Mouse (Mus musculus) forebrain, embryonic 11.5 days (tissue): ENCODE results near the gene Senp2. TPM values are rescaled to one million over a fixed set of nuclear protein-coding genes. Genes with fewer than 3 reads are reported as not detected.
A peak's percentile ranks its signal among the peaks of the same experiment; 100 is the strongest.

ENCODE experiments used
- ATAC-seq: fragments of 200-750 bp; cut with Nextera tagmentation; replicated peaks from 2 replicates; pipeline ENCODE4 v1.8.0; 2017; ENCODE audit warnings: moderate TSS enrichment; ENCODE audit not compliant: low FRiP score
- DNase-seq: peaks from one replicate; pipeline ENCODE4 v3.0.0-alpha.2; 2017; ENCODE audit warnings: low spot score
- H3K27ac ChIP-seq: fragments of 300-500 bp; sonication (generic); 2 replicates; pipeline ENCODE4 v1.5.1; 2014; ENCODE audit warnings: low read depth, low read length
- H3K27me3 ChIP-seq: fragments of 300-500 bp; sonication (generic); 2 replicates; pipeline ENCODE4 v1.6.1; 2014; ENCODE audit warnings: mild to moderate bottlenecking, low read length, mixed read lengths; ENCODE audit not compliant: control insufficient read depth, insufficient read depth
- H3K36me3 ChIP-seq: fragments of 300-500 bp; sonication (generic); 2 replicates; pipeline ENCODE4 v1.6.1; 2014; ENCODE audit warnings: mild to moderate bottlenecking, low read length, moderate library complexity, mixed read lengths; ENCODE audit not compliant: control insufficient read depth, insufficient read depth
- H3K4me1 ChIP-seq: fragments of 300-500 bp; sonication (generic); replicated peaks from 2 replicates; pipeline ENCODE4 v1.6.1; 2014; ENCODE audit warnings: low read length, mixed read lengths; ENCODE audit not compliant: control insufficient read depth, insufficient read depth
- H3K4me2 ChIP-seq: fragments of 300-500 bp; sonication (generic); 2 replicates; pipeline ENCODE4 v1.6.1; 2014; ENCODE audit warnings: low read depth, mild to moderate bottlenecking, low read length, moderate library complexity, mixed read lengths; ENCODE audit not compliant: severe bottlenecking
- H3K4me3 ChIP-seq: fragments of 300-500 bp; sonication (generic); 2 replicates; pipeline ENCODE4 v1.5.1; 2014; ENCODE audit warnings: low read depth, low read length
- H3K9ac ChIP-seq: fragments of 300-500 bp; sonication (generic); 2 replicates; pipeline ENCODE4 v1.6.1; 2014; ENCODE audit warnings: low read length
- H3K9me3 ChIP-seq: fragments of 300-500 bp; sonication (generic); 2 replicates; pipeline ENCODE4 v1.6.1; 2016; ENCODE audit warnings: low read length, mixed read lengths; ENCODE audit not compliant: control insufficient read depth
- WGBS: fragments of 180-500 bp; shearing (Covaris S2); extraction: QIAGEN DNeasy Blood & Tissue Kit; methylation state at CpG from one replicate; pipeline ENCODE4 v1.1.7; 2014; 5-methylcytosine and 5-hydroxymethylcytosine counted together
- polyA plus RNA-seq: library from polyadenylated mRNA; unstranded; fragments of >200 nt; fragmentation: Nextera tagmentation; extraction: Ambion mirVana; gene quantifications from 2 replicates; pipeline ENCODE4 v1.2.1, GENCODE M21; 2014

Gene Senp2
- polyA plus RNA-seq, 1 experiment from 2014 or later = 75.7 TPM

GRCm38 (mm10) chr16:22065536-22065935 lies 56.3 kb downstream of the Senp2 start:
- ATAC-seq (no peak), DNase-seq (no peak)
- no peaks in the 10 kb centered on the region for H3K27me3 ChIP-seq
- no peak overlapping the region for H3K4me2 ChIP-seq
- no peak overlapping the region for H3K9ac ChIP-seq
- no peaks in the 10 kb centered on the region for H3K9me3 ChIP-seq
- peaks cover 14% of the 10 kb centered on the region for H3K36me3 ChIP-seq
- no peak overlapping the region for H3K4me3 ChIP-seq
- no peak overlapping the region for H3K27ac ChIP-seq
- no peaks in the 10 kb centered on the region for H3K4me1 ChIP-seq

DNA sequence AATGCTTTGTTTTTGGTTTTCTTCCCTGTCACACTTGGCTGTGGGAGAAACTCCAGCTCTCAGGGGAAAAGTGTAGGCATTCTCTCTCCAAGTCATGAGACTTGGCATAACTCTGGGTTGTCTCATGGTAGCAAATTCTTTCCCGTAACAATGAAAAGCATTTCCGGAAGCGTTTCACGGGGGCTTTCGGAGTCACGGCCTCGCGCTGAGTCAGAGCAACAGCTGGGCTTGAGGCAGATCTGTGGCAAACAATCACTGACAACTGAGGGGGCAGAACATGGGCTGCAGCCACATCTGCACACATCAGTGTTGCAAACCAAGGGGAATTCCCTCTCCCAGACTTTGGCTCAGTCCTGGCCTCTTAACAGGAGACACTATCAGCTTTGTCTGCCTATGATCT lies 58.1 kb downstream of the Senp2 start:
- Histone ChIP-seq H3K4me2 (no peak overlapping the region), H3K4me1 (no peaks in the 10 kb centered on the region), H3K9ac (no peak overlapping the region), H3K36me3 (peaks cover 12% of the 10 kb centered on the region), H3K9me3 (no peaks in the 10 kb centered on the region), H3K27me3 (no peaks in the 10 kb centered on the region), H3K27ac (no peak overlapping the region), H3K4me3 (no peak overlapping the region)
- WGBS = 94% methylated on average over 8 of the region's 8 CpGs
- DNase-seq = no peak
- no peak for ATAC-seq

DNA sequence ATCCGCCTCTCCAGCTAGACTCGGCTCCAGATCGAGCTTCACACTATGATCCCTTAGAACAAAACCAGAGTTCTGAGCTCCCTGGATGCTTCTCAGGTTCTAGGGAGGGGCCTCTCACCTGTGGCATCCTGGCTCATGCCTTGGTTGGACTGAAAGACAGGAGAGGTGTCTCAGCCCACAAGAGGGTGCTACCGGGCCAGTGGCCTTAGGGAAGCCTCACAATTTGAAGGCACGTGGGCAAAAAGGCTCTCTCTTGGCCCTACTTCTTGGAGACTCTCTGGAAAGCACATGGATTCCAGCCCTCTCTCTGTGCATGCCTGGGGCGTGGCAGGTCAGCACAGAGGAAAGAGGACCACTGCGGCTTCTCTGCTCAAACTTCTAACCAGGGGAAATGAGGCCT lies 62.1 kb downstream of the Senp2 start:
- Histone ChIP-seq H3K4me2 (no peak overlapping the region), H3K36me3 (peaks cover 6% of the 10 kb centered on the region), H3K27ac (no peak overlapping the region), H3K27me3 (no peaks in the 10 kb centered on the region), H3K4me3 (no peak overlapping the region), H3K9me3 (no peaks in the 10 kb centered on the region), H3K4me1 (no peaks in the 10 kb centered on the region), H3K9ac (no peak overlapping the region)
- WGBS = 81% methylated on average over 7 of the region's 7 CpGs
- DNase-seq = no peak
- no peak for ATAC-seq

- 82% methylated on average over 6 of the region's 6 CpGs for WGBS
Measured at GRCm38 (mm10) chr16:22075067-22075466, 65.8 kb downstream of the Senp2 start.

GRCm38 (mm10) chr16:22075829-22076619 lies 66.7 kb downstream of the Senp2 start:
- H3K4me3 ChIP-seq = no peak overlapping the region
- 22% methylated on average over 5 of the region's 5 CpGs for WGBS

More at GRCm38 (mm10) chr16:22075067-22075466, 65.8 kb downstream of the Senp2 start:
- no peak overlapping the region for H3K27ac ChIP-seq
- no peaks in the 10 kb centered on the region for H3K4me1 ChIP-seq
- H3K4me2 ChIP-seq = no peak overlapping the region
- no peak for DNase-seq
- H3K9ac ChIP-seq = no peak overlapping the region
- no peak for ATAC-seq
- no peaks in the 10 kb centered on the region for H3K27me3 ChIP-seq
- H3K9me3 ChIP-seq = no peaks in the 10 kb centered on the region
- H3K36me3 ChIP-seq = peaks cover 7% of the 10 kb centered on the region
- H3K4me3 ChIP-seq = no peak overlapping the region

GRCm38 (mm10) chr16:22076620-22076941 lies 67.3 kb downstream of the Senp2 start:
- ATAC-seq = no peak
- H3K27me3 ChIP-seq = no peaks in the 10 kb centered on the region
- H3K27ac ChIP-seq = no peak overlapping the region
- H3K4me2 ChIP-seq = no peak overlapping the region
- no peaks in the 10 kb centered on the region for H3K4me1 ChIP-seq
- no peak overlapping the region for H3K9ac ChIP-seq
- peaks cover 8% of the 10 kb centered on the region for H3K36me3 ChIP-seq
- H3K4me3 ChIP-seq = no peak overlapping the region
- WGBS = 48% methylated on average over 4 of the region's 4 CpGs
- no peaks in the 10 kb centered on the region for H3K9me3 ChIP-seq
- no peak for DNase-seq

More at GRCm38 (mm10) chr16:22075829-22076619, 66.7 kb downstream of the Senp2 start:
- Histone ChIP-seq H3K4me1 (no peaks in the 10 kb centered on the region), H3K27me3 (no peaks in the 10 kb centered on the region), H3K36me3 (peaks cover 8% of the 10 kb centered on the region), H3K27ac (no peak overlapping the region), H3K9ac (no peak overlapping the region), H3K4me2 (no peak overlapping the region), H3K9me3 (no peaks in the 10 kb centered on the region)
- no peak for DNase-seq
- 0 out of 2 replicates have a peak, but pooled peaks have one; percentile 39 for ATAC-seq

- Histone ChIP-seq H3K4me1 (no peaks in the 10 kb centered on the region), H3K9ac (no peak overlapping the region), H3K36me3 (peaks cover 8% of the 10 kb centered on the region), H3K9me3 (no peaks in the 10 kb centered on the region), H3K27me3 (no peaks in the 10 kb centered on the region), H3K27ac (no peak overlapping the region), H3K4me3 (no peak overlapping the region), H3K4me2 (no peak overlapping the region)
- no peak for DNase-seq
- ATAC-seq = no peak
- WGBS = 86% methylated on average over 12 of the region's 12 CpGs
Measured at GRCm38 (mm10) chr16:22080125-22080710, 70.9 kb downstream of the Senp2 start.

GRCm38 (mm10) chr16:22085411-22085810 lies 76.1 kb downstream of the Senp2 start:
- DNase-seq (no peak), ATAC-seq (no peak)
- 95% methylated on average over 4 of the region's 4 CpGs for whole genome bisulfite sequencing

More at GRCm38 (mm10) chr16:22085411-22085810, 76.1 kb downstream of the Senp2 start:
- Histone ChIP-seq H3K36me3 (no peaks in the 10 kb centered on the region; the same call in 1 of the 2 replicates), H3K9me3 (no peaks in the 10 kb centered on the region), H3K4me3 (no peak overlapping the region), H3K4me2 (no peak overlapping the region), H3K27ac (no peak overlapping the region), H3K4me1 (no peaks in the 10 kb centered on the region), H3K27me3 (no peaks in the 10 kb centered on the region), H3K9ac (no peak overlapping the region)
